Mouse (Mus musculus): ENCODE measurements at regions not wholly inside any gene's neighbourhood (a gene's known extent, or its start where the extent isn't known, plus 50 kb on each side); places are given as distances from the start of the nearest gene placed in this dataset.

- no peaks in the 10 kb centered on the region for H3K4me1 ChIP-seq (replicated peaks; ENCODE audit: control insufficient read depth, insufficient read depth, low read length)
- ATAC-seq (ENCODE audit: low FRiP score) (no peak), DNase-seq (ENCODE audit: low spot score) (no peak)
- H3K9ac ChIP-seq (ENCODE audit: low read depth, low read length), result no peak overlapping the region
- H3K36me3 ChIP-seq (ENCODE audit: control insufficient read depth, insufficient read depth, low read length), result no peaks in the 10 kb centered on the region
- H3K4me3 ChIP-seq (ENCODE audit: low read depth, low read length), result no peak overlapping the region
- no peaks in the 10 kb centered on the region for H3K27me3 ChIP-seq (ENCODE audit: control insufficient read depth, insufficient read depth, low read length)
- H3K27ac ChIP-seq (ENCODE audit: low read depth, low read length), result no peak overlapping the region
- no peak overlapping the region for H3K4me2 ChIP-seq (replicated peaks; ENCODE audit: low read depth, low read length)
- 85% methylated on average over 1 of the region's 2 CpGs for WGBS
- H3K9me3 ChIP-seq (ENCODE audit: control insufficient read depth, low read length), result no peaks in the 10 kb centered on the region
These were observed 223.8 kb downstream of the Papss1 start for GRCm38 (mm10) chr3:131788321-131788720.

- Histone ChIP-seq H3K27me3 (ENCODE audit: control insufficient read depth, insufficient read depth, low read length) (no peaks in the 10 kb centered on the region), H3K4me1 (replicated peaks; ENCODE audit: control insufficient read depth, insufficient read depth, low read length) (no peaks in the 10 kb centered on the region), H3K4me2 (replicated peaks; ENCODE audit: low read depth, low read length) (no peak overlapping the region), H3K9me3 (ENCODE audit: control insufficient read depth, low read length) (no peaks in the 10 kb centered on the region), H3K9ac (ENCODE audit: low read depth, low read length) (no peak overlapping the region), H3K4me3 (ENCODE audit: low read depth, low read length) (no peak overlapping the region), H3K27ac (ENCODE audit: low read depth, low read length) (no peak overlapping the region), H3K36me3 (ENCODE audit: control insufficient read depth, insufficient read depth, low read length) (no peaks in the 10 kb centered on the region)
- no peak for DNase-seq (ENCODE audit: low spot score)
- no peak for ATAC-seq (ENCODE audit: low FRiP score)
These were observed 224.6 kb downstream of the Papss1 start for GRCm38 (mm10) chr3:131789177-131789576.

- ATAC-seq (ENCODE audit: low FRiP score), result no peak
- 85% methylated on average over 1 of the region's 1 CpGs for WGBS
- no peaks in the 10 kb centered on the region for H3K36me3 ChIP-seq (ENCODE audit: control insufficient read depth, insufficient read depth, low read length)
These were observed 229.5 kb downstream of the Papss1 start for GRCm38 (mm10) chr3:131794056-131794455.

GRCm38 (mm10) chr3:131795108-131796005 is 230.8 kb downstream of the Papss1 start:
- no peaks in the 10 kb centered on the region for H3K4me1 ChIP-seq (replicated peaks; ENCODE audit: control insufficient read depth, insufficient read depth, low read length)
- no peak overlapping the region for H3K4me3 ChIP-seq (ENCODE audit: low read depth, low read length)
- H3K36me3 ChIP-seq (ENCODE audit: control insufficient read depth, insufficient read depth, low read length), result no peaks in the 10 kb centered on the region
- no peaks in the 10 kb centered on the region for H3K27me3 ChIP-seq (ENCODE audit: control insufficient read depth, insufficient read depth, low read length)
- WGBS, result 77% methylated on average over 10 of the region's 10 CpGs
- no peak for ATAC-seq (ENCODE audit: low FRiP score)
- no peak overlapping the region for H3K4me2 ChIP-seq (replicated peaks; ENCODE audit: low read depth, low read length)
- no peak overlapping the region for H3K9ac ChIP-seq (ENCODE audit: low read depth, low read length)
- no peak overlapping the region for H3K27ac ChIP-seq (ENCODE audit: low read depth, low read length)
- H3K9me3 ChIP-seq (ENCODE audit: control insufficient read depth, low read length), result no peaks in the 10 kb centered on the region
- no peak for DNase-seq (ENCODE audit: low spot score)

More at GRCm38 (mm10) chr3:131794056-131794455, 229.5 kb downstream of the Papss1 start:
- no peaks in the 10 kb centered on the region for H3K4me1 ChIP-seq (replicated peaks; ENCODE audit: control insufficient read depth, insufficient read depth, low read length)
- DNase-seq (ENCODE audit: low spot score), result no peak
- H3K9me3 ChIP-seq (ENCODE audit: control insufficient read depth, low read length), result no peaks in the 10 kb centered on the region
- H3K27ac ChIP-seq (ENCODE audit: low read depth, low read length), result no peak overlapping the region
- no peak overlapping the region for H3K4me2 ChIP-seq (replicated peaks; ENCODE audit: low read depth, low read length)
- no peaks in the 10 kb centered on the region for H3K27me3 ChIP-seq (ENCODE audit: control insufficient read depth, insufficient read depth, low read length)
- H3K9ac ChIP-seq (ENCODE audit: low read depth, low read length), result no peak overlapping the region
- no peak overlapping the region for H3K4me3 ChIP-seq (ENCODE audit: low read depth, low read length)

GRCm38 (mm10) chr3:131799774-131800173 is 235.2 kb downstream of the Papss1 start:
- H3K9me3 ChIP-seq (ENCODE audit: control insufficient read depth, low read length), result no peaks in the 10 kb centered on the region
- H3K36me3 ChIP-seq (ENCODE audit: control insufficient read depth, insufficient read depth, low read length), result no peaks in the 10 kb centered on the region
- H3K4me3 ChIP-seq (ENCODE audit: low read depth, low read length), result no peak overlapping the region
- H3K27ac ChIP-seq (ENCODE audit: low read depth, low read length), result no peak overlapping the region
- no peaks in the 10 kb centered on the region for H3K4me1 ChIP-seq (replicated peaks; ENCODE audit: control insufficient read depth, insufficient read depth, low read length)
- ATAC-seq (ENCODE audit: low FRiP score), result no peak
- H3K4me2 ChIP-seq (replicated peaks; ENCODE audit: low read depth, low read length), result no peak overlapping the region
- no peaks in the 10 kb centered on the region for H3K27me3 ChIP-seq (ENCODE audit: control insufficient read depth, insufficient read depth, low read length)
- DNase-seq (ENCODE audit: low spot score), result no peak
- H3K9ac ChIP-seq (ENCODE audit: low read depth, low read length), result no peak overlapping the region
- WGBS, result 87% methylated on average over 4 of the region's 4 CpGs

GRCm38 (mm10) chr3:131801551-131801950 is 237.0 kb downstream of the Papss1 start:
- Histone ChIP-seq H3K9me3 (ENCODE audit: control insufficient read depth, low read length) (no peaks in the 10 kb centered on the region), H3K27ac (ENCODE audit: low read depth, low read length) (no peak overlapping the region), H3K4me2 (replicated peaks; ENCODE audit: low read depth, low read length) (no peak overlapping the region), H3K9ac (ENCODE audit: low read depth, low read length) (no peak overlapping the region), H3K4me1 (replicated peaks; ENCODE audit: control insufficient read depth, insufficient read depth, low read length) (no peaks in the 10 kb centered on the region), H3K27me3 (ENCODE audit: control insufficient read depth, insufficient read depth, low read length) (no peaks in the 10 kb centered on the region), H3K36me3 (ENCODE audit: control insufficient read depth, insufficient read depth, low read length) (no peaks in the 10 kb centered on the region), H3K4me3 (ENCODE audit: low read depth, low read length) (no peak overlapping the region)
- ATAC-seq (ENCODE audit: low FRiP score) (no peak), DNase-seq (ENCODE audit: low spot score) (no peak)
- 80% methylated on average over 3 of the region's 3 CpGs for WGBS

GRCm38 (mm10) chr3:131802841-131803240 is 238.3 kb downstream of the Papss1 start:
- H3K9me3 ChIP-seq (ENCODE audit: control insufficient read depth, low read length), result no peaks in the 10 kb centered on the region
- no peaks in the 10 kb centered on the region for H3K27me3 ChIP-seq (ENCODE audit: control insufficient read depth, insufficient read depth, low read length)
- ATAC-seq (ENCODE audit: low FRiP score), result no peak
- WGBS, result 91% methylated on average over 7 of the region's 7 CpGs
- no peak overlapping the region for H3K27ac ChIP-seq (ENCODE audit: low read depth, low read length)
- H3K4me1 ChIP-seq (replicated peaks; ENCODE audit: control insufficient read depth, insufficient read depth, low read length), result no peaks in the 10 kb centered on the region
- H3K4me3 ChIP-seq (ENCODE audit: low read depth, low read length), result no peak overlapping the region
- no peak overlapping the region for H3K9ac ChIP-seq (ENCODE audit: low read depth, low read length)
- H3K36me3 ChIP-seq (ENCODE audit: control insufficient read depth, insufficient read depth, low read length), result no peaks in the 10 kb centered on the region
- DNase-seq (ENCODE audit: low spot score), result no peak
- no peak overlapping the region for H3K4me2 ChIP-seq (replicated peaks; ENCODE audit: low read depth, low read length)

- no peaks in the 10 kb centered on the region for H3K4me1 ChIP-seq (replicated peaks; ENCODE audit: control insufficient read depth, insufficient read depth, low read length)
- no peak for DNase-seq (ENCODE audit: low spot score)
These were observed 243.6 kb downstream of the Papss1 start for GRCm38 (mm10) chr3:131808127-131808526.

GRCm38 (mm10) chr3:131812968-131813367 is 248.4 kb downstream of the Papss1 start:
- ATAC-seq (ENCODE audit: low FRiP score), result no peak
- WGBS, result 64% methylated on average over 6 of the region's 6 CpGs
- DNase-seq (ENCODE audit: low spot score), result no peak
- no peak overlapping the region for H3K9ac ChIP-seq (ENCODE audit: low read depth, low read length)
- no peak overlapping the region for H3K4me3 ChIP-seq (ENCODE audit: low read depth, low read length)
- H3K4me1 ChIP-seq (replicated peaks; ENCODE audit: control insufficient read depth, insufficient read depth, low read length), result no peaks in the 10 kb centered on the region
- H3K9me3 ChIP-seq (ENCODE audit: control insufficient read depth, low read length), result no peaks in the 10 kb centered on the region
- no peak overlapping the region for H3K4me2 ChIP-seq (replicated peaks; ENCODE audit: low read depth, low read length)
- no peak overlapping the region for H3K27ac ChIP-seq (ENCODE audit: low read depth, low read length)
- no peaks in the 10 kb centered on the region for H3K36me3 ChIP-seq (ENCODE audit: control insufficient read depth, insufficient read depth, low read length)
- H3K27me3 ChIP-seq (ENCODE audit: control insufficient read depth, insufficient read depth, low read length), result no peaks in the 10 kb centered on the region

More at GRCm38 (mm10) chr3:131808127-131808526, 243.6 kb downstream of the Papss1 start:
- no peak for ATAC-seq (ENCODE audit: low FRiP score)
- no peaks in the 10 kb centered on the region for H3K27me3 ChIP-seq (ENCODE audit: control insufficient read depth, insufficient read depth, low read length)
- H3K9me3 ChIP-seq (ENCODE audit: control insufficient read depth, low read length), result no peaks in the 10 kb centered on the region
- no peak overlapping the region for H3K4me2 ChIP-seq (replicated peaks; ENCODE audit: low read depth, low read length)
- H3K4me3 ChIP-seq (ENCODE audit: low read depth, low read length), result no peak overlapping the region
- no peak overlapping the region for H3K9ac ChIP-seq (ENCODE audit: low read depth, low read length)
- 88% methylated on average over 8 of the region's 8 CpGs for WGBS
- no peaks in the 10 kb centered on the region for H3K36me3 ChIP-seq (ENCODE audit: control insufficient read depth, insufficient read depth, low read length)
- no peak overlapping the region for H3K27ac ChIP-seq (ENCODE audit: low read depth, low read length)

Measured in hindbrain, embryonic 11.5 days (tissue).